ENCODE assay signal across 9 mouse cellular contexts in genomic region chr1:179624354-179624753, GRCm38 (mm10). TPM values are rescaled to one million over a fixed set of nuclear protein-coding genes. Genes with fewer than 3 reads are reported as not detected.
DNase-seq lines count a peak whose midpoint lies in the region; ATAC-seq and TF ChIP-seq lines count a peak whose summit lies in the region.
"Had no signal": no experiment of that assay in that cellular context is flagged by ENCODE, and none has a peak within 500 bp of the region (broad histone marks: within the 10 kb centered on the region; RNA-seq: fewer than 3 reads in every experiment).

No protein-coding gene starts in this region.

- DNase-seq in kidney, adult 2 months: peak; percentile 55
- DNase-seq in CD4-positive, CD25-positive, alpha-beta regulatory T cell, adult 2 months (ENCODE audit: low read depth, low spot score): peak; percentile 81
- DNase-seq in adrenal gland, adult 2 months: peak; percentile 40
- DNase-seq in embryo, embryonic 10 days (ENCODE audit: low spot score): peak; percentile 72
- peak; percentile 41 for DNase-seq in midbrain, postnatal 0 days (ENCODE audit: low spot score)
- DNase-seq in yolk sac, embryonic 10.5 days (ENCODE audit: low spot score): no peak

- no peak overlapping the region for H3K4me2 ChIP-seq in kidney, embryonic 15.5 days
- no peak overlapping the region for H3K4me2 ChIP-seq in midbrain, postnatal 0 days (ENCODE audit: low read depth, low read length, poor library complexity, severe bottlenecking)

- H3K9me3 ChIP-seq in kidney, embryonic 15.5 days (replicated peaks): no peaks in the 10 kb centered on the region
- H3K9me3 ChIP-seq in midbrain, postnatal 0 days (ENCODE audit: low read length): no peaks in the 10 kb centered on the region

- WGBS in kidney, adult 2 months: 72% methylated on average over 4 of the region's 4 CpGs
- WGBS in kidney, embryonic 15.5 days: 62% methylated on average over 4 of the region's 4 CpGs
- 80% methylated on average over 4 of the region's 4 CpGs for WGBS in midbrain, postnatal 0 days

- no peaks in the 10 kb centered on the region for H3K27me3 ChIP-seq in kidney, adult 2 months (replicated peaks; ENCODE audit: control insufficient read depth, insufficient read depth, low read length)
- no peaks in the 10 kb centered on the region for H3K27me3 ChIP-seq in kidney, embryonic 15.5 days
- no peaks in the 10 kb centered on the region for H3K27me3 ChIP-seq in midbrain, postnatal 0 days (ENCODE audit: insufficient read depth, low read length)

- ATAC-seq in kidney, embryonic 15.5 days (replicated peaks; ENCODE audit: low FRiP score): no peak; the same call in 1 of the 2 replicates
- ATAC-seq in inflammation-experienced regulatory T-cells, adult 6 months: peak; percentile 72
- no peak for ATAC-seq in midbrain, postnatal 0 days (ENCODE audit: low FRiP score)

- H3K9ac ChIP-seq in kidney, embryonic 15.5 days: no peak overlapping the region
- H3K9ac ChIP-seq in midbrain, postnatal 0 days (replicated peaks; ENCODE audit: low read length, poor library complexity, severe bottlenecking): no peak overlapping the region

- TF ChIP-seq CTCF in kidney, adult 2 months (conservative IDR thresholded peaks at IDR 0.05; ENCODE audit: insufficient read depth, insufficient read length, low read depth, low read length): peak; percentile 78
- peak; percentile 66 for TF ChIP-seq CTCF in midbrain, postnatal 0 days (IDR thresholded peaks at IDR 0.05)

- H3K27ac ChIP-seq in kidney, adult 2 months (ENCODE audit: insufficient read depth, low read depth, low read length): no peak overlapping the region
- no peak overlapping the region for H3K27ac ChIP-seq in kidney, embryonic 15.5 days
- H3K27ac ChIP-seq in midbrain, postnatal 0 days (ENCODE audit: low read depth, low read length): no peak overlapping the region

- no peak overlapping the region for H3K4me3 ChIP-seq in kidney, adult 2 months (ENCODE audit: insufficient read depth, low read depth, low read length)
- no peak overlapping the region for H3K4me3 ChIP-seq in kidney, embryonic 15.5 days (replicated peaks)
- H3K4me3 ChIP-seq in midbrain, postnatal 0 days (ENCODE audit: low read depth, low read length): no peak overlapping the region
- H3K4me3 ChIP-seq: erythroblast, embryonic 14.5 days had no signal

- no peak for TF ChIP-seq POLR2A in kidney, adult 2 months (IDR thresholded peaks at IDR 0.05; ENCODE audit: low read depth, low read length)

- H3K36me3 ChIP-seq in kidney, adult 2 months (ENCODE audit: control insufficient read depth, insufficient read depth, low read length): no peaks in the 10 kb centered on the region
- peaks cover 23% of the 10 kb centered on the region for H3K36me3 ChIP-seq in kidney, embryonic 15.5 days
- H3K36me3 ChIP-seq in midbrain, postnatal 0 days (ENCODE audit: insufficient read depth, low read length): peaks cover 20% of the 10 kb centered on the region

- H3K4me1 ChIP-seq in kidney, adult 2 months (ENCODE audit: control insufficient read depth, insufficient read depth, low read length): no peaks in the 10 kb centered on the region
- H3K4me1 ChIP-seq in kidney, embryonic 15.5 days: peaks cover 4% of the 10 kb centered on the region; the same call in 1 of the 2 replicates
- no peaks in the 10 kb centered on the region for H3K4me1 ChIP-seq in midbrain, postnatal 0 days (ENCODE audit: insufficient read depth, low read length)

RNA-seq across cellular contexts. Expression of gene Sccpdh, which starts 43.7 kb away (rescaled TPM):
- polyA plus RNA-seq in kidney, adult 2 months (2012; rRNA removed): 11.4 and 14.2 TPM in 2 replicates
- polyA plus RNA-seq in kidney, embryonic 15.5 days (2015; fragmentation: Nextera tagmentation; extraction: Ambion mirVana): 73.1 and 74.8 TPM in 2 replicates
- total RNA-seq in adrenal gland, adult 2 months (2021): 10 to 100 TPM; 31.0 to 37.0 TPM
- 6.8 and 8.9 TPM in 2 replicates for polyA plus RNA-seq in adrenal gland, adult 2 months (2012; rRNA removed)
- 10 to 100 TPM in 2 of 3 experiments, 1 to 10 TPM in 1; 3.8 to 19.0 (median 14.8) TPM for polyA plus RNA-seq in inflammation-experienced regulatory T-cells, adult 6 months (2017; shearing (Covaris generic))
- total RNA-seq in midbrain, postnatal 0 days (2014; rRNA removed): 92.2 and 117 TPM in 2 replicates
- 190 and 195 TPM in 2 replicates for polyA plus RNA-seq in midbrain, postnatal 0 days (2015; fragmentation: Nextera tagmentation; extraction: Ambion mirVana)
- polyA plus RNA-seq: erythroblast, embryonic 14.5 days had no signal
